Mouse (Mus musculus) kidney, adult 2 months (tissue): ENCODE data around the gene Adm.

ENCODE experiments used
- CTCF ChIP-seq: fragments of 200-500 bp; conservative IDR thresholded peaks from 2 replicates; pipeline ENCODE4 v1.5.1; 2011; ENCODE audit warnings: low read depth, mild to moderate bottlenecking, control low read depth, low read length, moderate library complexity, mixed read lengths; ENCODE audit not compliant: insufficient read depth, insufficient read length
- POLR2A ChIP-seq: fragments of 200-500 bp; IDR thresholded peaks from one replicate; pipeline ENCODE4 v1.6.1; 2011; ENCODE audit warnings: low read depth, low read length, control low read depth

GRCm38 (mm10) chr7:110645311-110645710, 17.9 kb downstream of the Adm start:
- TF ChIP-seq CTCF (peak; percentile 57), POLR2A (no peak)
